Comparison of ENCODE assay signal across 9 mouse cellular contexts in genomic region chr13:12369041-12369621, GRCm38 (mm10). TPM values are rescaled to one million over a fixed set of nuclear protein-coding genes. Genes with fewer than 3 reads are reported as not detected.
DNase-seq lines count a peak whose midpoint lies in the region; ATAC-seq lines count a peak whose summit lies in the region.
"Had no signal": no experiment of that assay in that cellular context is flagged by ENCODE, and none has a peak within 500 bp of the region (broad histone marks: within the 10 kb centered on the region; RNA-seq: fewer than 3 reads in every experiment).

No protein-coding gene starts in this region.

- no peaks in the 10 kb centered on the region for H3K9me3 ChIP-seq in hindbrain, embryonic 16.5 days (ENCODE audit: control insufficient read depth, low read length)
- H3K9me3 ChIP-seq in hindbrain, embryonic 11.5 days (ENCODE audit: control insufficient read depth, low read length) = no peaks in the 10 kb centered on the region

- no peak overlapping the region for H3K4me3 ChIP-seq in hindbrain, embryonic 16.5 days (ENCODE audit: low read length)
- no peak overlapping the region for H3K4me3 ChIP-seq in hindbrain, embryonic 11.5 days (ENCODE audit: low read depth, low read length)

- peak; percentile 68 for ATAC-seq in hindbrain, embryonic 16.5 days
- no peak for ATAC-seq in hindbrain, embryonic 11.5 days (ENCODE audit: low FRiP score)

- H3K27ac ChIP-seq in hindbrain, embryonic 16.5 days (ENCODE audit: low read depth, low read length) = no peak overlapping the region
- H3K27ac ChIP-seq in hindbrain, embryonic 11.5 days (ENCODE audit: low read depth, low read length) = no peak overlapping the region

- intact Hi-C loops in gastrocnemius, postnatal 36 days (cut with DNase I) = no loop called here

- no peak for DNase-seq in hindbrain, embryonic 11.5 days (ENCODE audit: low spot score)
- peak; percentile 79 for DNase-seq in adrenal gland, adult 2 months
- peak; percentile 24 to 32 for DNase-seq in gastrocnemius, postnatal 36 days
- DNase-seq in kidney, postnatal 14 days = peak; percentile 46
- DNase-seq in embryo, embryonic 11 days = no peak
- DNase-seq in retina, postnatal 1 day = no peak
- DNase-seq in thymus, postnatal 4 days = no peak

- H3K4me1 ChIP-seq in hindbrain, embryonic 16.5 days (ENCODE audit: control insufficient read depth, insufficient read depth, low read depth, low read length) = no peaks in the 10 kb centered on the region; the same call in 1 of the 2 replicates
- H3K4me1 ChIP-seq in hindbrain, embryonic 11.5 days (replicated peaks; ENCODE audit: control insufficient read depth, insufficient read depth, low read length) = no peaks in the 10 kb centered on the region

- WGBS in hindbrain, embryonic 16.5 days = 46% methylated on average over 8 of the region's 8 CpGs
- 67% methylated on average over 8 of the region's 8 CpGs for WGBS in hindbrain, embryonic 11.5 days

- no peak overlapping the region for H3K9ac ChIP-seq in hindbrain, embryonic 16.5 days (ENCODE audit: low read depth, low read length)
- no peak overlapping the region for H3K9ac ChIP-seq in hindbrain, embryonic 11.5 days (ENCODE audit: low read depth, low read length)

- H3K27me3 ChIP-seq in hindbrain, embryonic 16.5 days (replicated peaks; ENCODE audit: control insufficient read depth, insufficient read depth, low read length) = no peaks in the 10 kb centered on the region
- no peaks in the 10 kb centered on the region for H3K27me3 ChIP-seq in hindbrain, embryonic 11.5 days (ENCODE audit: control insufficient read depth, insufficient read depth, low read length)
- H3K27me3 ChIP-seq: CH12.LX had no signal

- no peaks in the 10 kb centered on the region for H3K36me3 ChIP-seq in hindbrain, embryonic 16.5 days (ENCODE audit: control insufficient read depth, insufficient read depth, low read length)
- no peaks in the 10 kb centered on the region for H3K36me3 ChIP-seq in hindbrain, embryonic 11.5 days (ENCODE audit: control insufficient read depth, insufficient read depth, low read length)

- H3K4me2 ChIP-seq in hindbrain, embryonic 16.5 days (ENCODE audit: low read length) = peak overlapping the region; percentile 1; the same call in 1 of the 2 replicates
- H3K4me2 ChIP-seq in hindbrain, embryonic 11.5 days (replicated peaks; ENCODE audit: low read depth, low read length) = no peak overlapping the region

RNA-seq across cellular contexts. Expression of gene Heatr1, which starts 25.7 kb away (rescaled TPM):
- 10.5 and 11.7 TPM in 2 replicates for polyA plus RNA-seq in hindbrain, embryonic 16.5 days (2015; fragmentation: Nextera tagmentation; extraction: Ambion mirVana)
- polyA plus RNA-seq in hindbrain, embryonic 11.5 days (2014; fragmentation: Nextera tagmentation; extraction: Ambion mirVana) = 36.2 and 37.2 TPM in 2 replicates
- 10 to 100 TPM; 38.7 to 61.9 TPM for total RNA-seq in adrenal gland, adult 2 months (2021)
- 13.2 and 13.7 TPM in 2 replicates for polyA plus RNA-seq in adrenal gland, adult 2 months (2012; rRNA removed)
- total RNA-seq in gastrocnemius, postnatal 36 days (2021) = 10 to 100 TPM; 13.7 to 14.1 TPM

RNA-seq across cellular contexts. Expression of gene Actn2, which starts 28.6 kb away (rescaled TPM):
- polyA plus RNA-seq in hindbrain, embryonic 16.5 days (2015; fragmentation: Nextera tagmentation; extraction: Ambion mirVana) = 3.8 and 22.8 TPM in 2 replicates
- 3.3 and 5.8 TPM in 2 replicates for polyA plus RNA-seq in hindbrain, embryonic 11.5 days (2014; fragmentation: Nextera tagmentation; extraction: Ambion mirVana)
- under 1 TPM; 0.35 to 0.97 TPM for total RNA-seq in adrenal gland, adult 2 months (2021)
- 0.28 and 0.31 TPM in 2 replicates for polyA plus RNA-seq in adrenal gland, adult 2 months (2012; rRNA removed)
- total RNA-seq in gastrocnemius, postnatal 36 days (2021) = 1,000 to 10,000 TPM; 1,044 to 1,453 TPM
- total RNA-seq: CH12.LX had no signal

Comparison
In these comparisons a context has a peak if more than half of its experiments do, and no peak if none do; other contexts are left out.
1. DNase-seq: peak in adrenal gland, adult 2 months (single experiment), gastrocnemius, postnatal 36 days (2 of 2) and kidney, postnatal 14 days (single experiment); none in hindbrain, embryonic 11.5 days (single experiment), embryo, embryonic 11 days (single experiment), retina, postnatal 1 day (single experiment) and thymus, postnatal 4 days (single experiment).